Mouse (Mus musculus) bone marrow, adult 2 months (tissue): ENCODE measurements around the gene Pold3.

Experiments used
- CTCF ChIP-seq: fragments of 200-500 bp; IDR thresholded peaks from 2 replicates; pipeline ENCODE4 v1.5.1; 2011; ENCODE audit warnings: low read length, control low read depth; ENCODE audit not compliant: control insufficient read depth, insufficient read depth
- POLR2A ChIP-seq: fragments of 200-500 bp; IDR thresholded peaks from 2 replicates; pipeline ENCODE4 v1.6.1; 2011; ENCODE audit warnings: low read depth, mild to moderate bottlenecking, control low read depth, low read length, borderline replicate concordance; ENCODE audit not compliant: control insufficient read depth

DNA sequence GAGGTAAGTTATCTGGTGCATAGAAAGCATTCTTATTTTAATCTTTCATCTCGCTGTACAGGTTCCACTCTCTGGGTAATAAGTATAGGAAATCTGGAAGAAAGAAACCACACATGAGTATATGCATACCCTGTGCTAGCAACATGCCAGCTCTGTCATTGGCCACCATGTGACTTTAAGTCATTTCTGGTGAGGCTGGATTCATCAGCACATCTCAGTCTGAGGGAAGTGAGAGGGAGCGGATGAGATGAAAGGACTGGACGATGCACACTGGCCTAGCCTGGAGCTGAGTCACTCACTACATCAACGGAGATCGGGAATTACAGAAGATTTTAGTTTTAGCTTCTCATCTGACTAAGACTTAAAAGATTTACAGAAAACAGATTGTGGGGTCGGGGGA, 38.5 kb downstream of the Pold3 start:
- TF ChIP-seq POLR2A (no peak), CTCF (no peak)
